Mouse (Mus musculus) A20 (cell line): Measurements from ENCODE around the gene Adipoq.
A peak's percentile ranks its signal among the peaks of the same experiment; 100 is the strongest.
"Not testable (repeated sequence)": the region's sequence is repeated elsewhere in the genome, so short reads cannot be mapped to it uniquely, and the experiment has no call there.

Source experiments
- DNase-seq: peaks from one replicate; pipeline ENCODE4 v3.0.0-alpha.2; 2011; ENCODE audit warnings: low read depth, low spot score

Adipoq gene

DNA sequence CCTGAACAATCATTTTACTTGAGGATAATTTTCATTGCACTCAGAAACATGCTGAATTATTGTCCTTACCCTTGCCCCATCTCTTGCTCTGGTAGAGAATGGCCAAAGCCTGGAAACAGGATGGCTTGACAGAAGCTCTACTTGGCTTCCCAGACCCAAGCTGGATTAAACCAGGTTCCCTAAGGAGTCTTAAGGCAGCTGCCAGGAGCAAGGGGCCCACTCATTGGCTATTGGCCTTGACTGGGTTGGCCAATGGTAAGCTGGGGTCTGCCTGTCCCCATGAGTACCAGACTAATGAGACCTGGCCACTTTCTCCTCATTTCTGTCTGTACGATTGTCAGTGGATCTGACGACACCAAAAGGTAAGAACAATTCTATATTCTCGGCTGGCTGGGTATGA is at the start of gene Adipoq:
Adipoq (plus strand) TSS at position 257 of the 400 bp plus-strand sequence.
- DNase-seq, result no peak

DNA sequence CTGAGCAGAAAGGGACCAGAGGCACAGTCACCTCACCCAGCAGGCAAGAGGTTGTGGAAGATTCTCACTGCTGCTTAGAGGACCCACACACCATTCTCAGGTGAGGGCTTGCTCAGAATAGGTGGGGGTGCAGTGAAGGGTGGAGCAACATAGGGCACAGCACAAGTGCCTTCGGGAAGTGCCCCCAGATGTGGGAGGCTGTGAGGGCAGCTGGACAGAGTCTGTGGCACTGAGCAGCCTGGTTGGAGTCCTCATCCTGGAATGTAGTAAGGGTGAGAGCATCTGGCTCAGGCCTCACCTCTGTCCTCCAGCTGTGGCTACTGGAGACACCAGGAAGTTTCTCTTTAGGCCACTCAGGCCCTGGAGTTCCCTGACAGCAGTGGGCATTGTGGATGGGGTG is 49.5 kb upstream of the Adipoq start:
- DNase-seq, result not testable (repeated sequence)

- not testable (repeated sequence) for DNase-seq
Observed at GRCm38 (mm10) chr16:23097290-23098104, 48.8 kb upstream of the Adipoq start.

DNA sequence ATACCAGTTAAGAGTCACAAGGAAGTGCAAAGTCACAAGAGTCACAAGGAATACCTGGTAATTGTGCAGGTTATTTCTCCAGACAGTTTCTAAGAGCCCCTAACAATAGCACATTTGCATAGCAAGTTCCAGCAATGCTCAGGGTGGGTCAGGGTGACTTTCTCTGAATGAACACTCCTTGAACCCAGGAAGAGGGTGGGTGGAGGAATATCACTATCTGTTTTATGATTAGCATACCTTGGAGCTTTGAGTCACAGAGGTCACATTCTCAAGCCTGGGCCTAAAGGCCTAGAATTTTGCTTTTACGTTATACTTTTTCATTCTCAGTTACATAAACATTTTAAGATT is 48.3 kb upstream of the Adipoq start:
- DNase-seq, result not testable (repeated sequence)

GRCm38 (mm10) chr16:23099632-23100031 is 46.7 kb upstream of the Adipoq start:
- DNase-seq, result no peak

DNA sequence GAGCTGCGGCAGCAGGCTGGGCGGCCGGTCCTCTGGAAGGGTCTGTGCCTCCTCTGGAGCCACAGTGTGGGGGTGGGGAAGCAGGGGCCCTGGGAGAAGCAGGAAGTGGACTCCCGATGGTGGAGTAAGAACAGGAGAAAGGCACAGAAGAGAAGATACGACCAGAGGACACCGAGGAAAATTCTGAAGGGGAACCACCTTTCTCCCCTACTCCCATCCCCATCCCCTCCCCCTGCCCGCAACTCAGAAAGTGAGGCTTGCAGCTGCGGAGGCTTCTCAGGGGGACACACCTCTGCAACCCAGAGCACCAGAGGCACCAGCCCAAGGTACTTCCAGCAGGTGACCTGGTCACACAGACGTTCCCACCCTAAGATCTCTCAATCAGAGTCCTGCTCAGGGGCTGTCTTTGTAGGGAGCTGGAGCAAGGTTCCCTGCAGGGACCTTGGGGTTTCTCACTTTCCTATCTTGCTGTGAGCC is 46.2 kb upstream of the Adipoq start:
- no peak for DNase-seq

DNA sequence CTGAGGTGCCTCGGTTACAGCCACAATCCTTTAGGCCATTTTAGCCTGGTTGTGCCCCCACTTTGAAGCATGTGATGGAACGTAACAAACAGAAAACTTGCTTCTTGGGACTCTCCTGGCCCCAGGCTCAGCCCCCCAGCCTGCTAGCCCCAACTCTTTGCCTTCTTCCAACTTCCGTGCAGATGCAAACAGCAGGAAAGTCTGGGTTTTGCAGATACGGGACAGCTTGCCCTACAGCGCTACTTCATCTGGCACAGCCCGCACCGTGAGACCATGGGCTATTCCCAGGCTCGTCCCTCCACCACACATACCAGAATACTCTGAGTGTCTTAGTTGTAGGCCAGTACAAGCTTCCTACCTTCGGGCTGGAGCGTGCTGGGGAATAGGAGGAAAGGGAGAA is 45.7 kb upstream of the Adipoq start:
- no peak for DNase-seq

DNA sequence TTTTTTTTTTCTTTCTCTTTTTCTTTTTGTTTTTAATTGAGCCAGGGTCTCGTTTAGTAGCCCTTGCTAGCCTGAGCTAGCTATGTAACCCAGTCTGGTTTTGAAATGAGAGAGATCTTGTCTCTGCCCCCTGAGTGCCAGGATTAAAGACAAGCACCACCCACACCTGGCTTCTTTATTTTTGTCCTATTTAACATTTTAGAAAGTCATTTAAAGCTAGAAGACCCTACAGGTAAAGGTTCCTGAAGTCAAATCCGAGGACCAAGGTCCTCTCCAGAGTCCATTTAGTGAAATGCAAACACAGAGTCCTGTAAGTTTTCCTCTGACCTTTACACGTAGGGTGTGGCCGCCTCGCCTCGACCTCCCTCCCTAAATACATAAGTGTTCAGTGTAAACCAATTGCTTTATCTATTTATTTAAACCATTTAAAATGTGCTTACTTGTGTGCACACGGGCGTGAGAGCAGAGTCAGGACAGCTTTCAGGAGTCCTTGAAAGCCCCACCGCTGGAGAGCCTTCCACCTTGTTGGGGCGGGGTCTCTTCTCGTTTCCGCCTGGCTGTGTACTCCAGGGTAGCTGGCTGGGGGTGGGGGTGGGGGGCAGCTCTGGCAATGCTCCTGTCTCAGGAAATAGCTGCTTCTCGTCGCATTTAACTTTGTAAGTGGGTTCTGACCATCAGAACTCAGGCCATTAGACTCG is 43.8 kb upstream of the Adipoq start:
- no peak for DNase-seq

DNA sequence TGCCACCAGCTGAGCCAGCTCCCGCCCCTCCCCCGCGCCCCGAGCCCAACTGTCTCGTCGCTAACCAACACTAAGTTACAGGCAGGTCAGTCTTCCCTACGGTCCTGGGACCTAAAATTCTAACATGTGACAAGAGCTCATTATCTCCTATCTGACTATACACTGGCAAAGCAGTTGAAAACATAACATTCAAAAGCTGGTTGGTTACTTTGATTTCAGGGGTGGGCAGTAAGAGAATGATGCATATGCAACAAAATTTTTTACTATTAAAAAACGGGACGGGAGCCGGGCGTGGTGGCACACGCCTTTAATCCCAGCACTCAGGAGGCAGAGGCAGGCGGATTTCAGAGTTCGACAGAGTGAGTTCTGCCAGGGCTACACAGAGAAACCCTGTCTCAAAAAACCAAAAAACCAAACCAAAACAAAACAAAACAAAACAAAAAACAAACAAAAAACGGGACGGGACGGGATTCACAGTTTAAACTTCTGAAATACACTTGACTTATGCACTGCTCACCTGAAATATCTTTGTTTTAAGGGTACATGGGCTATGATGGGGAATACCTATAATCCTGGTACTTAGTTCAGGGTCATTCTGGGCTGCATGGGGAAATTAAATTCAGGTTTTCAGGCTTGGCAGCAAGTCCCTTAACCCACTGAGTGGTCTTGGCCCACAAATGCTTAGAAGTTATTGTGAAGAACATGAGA is 43.1 kb upstream of the Adipoq start:
- peak; percentile 83 for DNase-seq

- peak; percentile 75 for DNase-seq
Observed at GRCm38 (mm10) chr16:23103841-23104240, 42.5 kb upstream of the Adipoq start.

DNA sequence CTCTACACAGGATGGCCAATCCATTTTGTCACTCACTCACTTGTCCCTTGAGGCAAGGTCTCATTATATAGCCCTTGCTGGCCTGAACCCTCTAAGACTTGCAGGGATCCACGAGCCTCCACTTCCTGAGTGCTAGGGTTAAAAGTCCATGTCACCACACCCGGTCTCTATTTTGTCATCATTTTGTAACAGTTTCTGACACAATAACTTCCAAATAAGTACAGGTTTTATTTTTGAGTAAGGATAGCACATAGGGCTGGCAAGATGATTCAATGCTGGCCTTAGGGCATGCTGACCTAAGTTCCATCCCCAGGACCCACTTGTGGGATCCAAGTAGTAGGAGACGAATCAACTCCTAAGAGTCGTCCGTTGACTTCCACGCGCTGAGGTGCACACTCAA is 40.2 kb upstream of the Adipoq start:
- DNase-seq, result peak; percentile 64

GRCm38 (mm10) chr16:23107231-23107942 is 38.9 kb upstream of the Adipoq start, which contains the start of gene Eif4a2:
Eif4a2 (plus strand) TSS chr16:23107444.
- DNase-seq, result peak; percentile 98

GRCm38 (mm10) chr16:23107946-23108759 is 38.2 kb upstream of the Adipoq start:
- peak; percentile 82 for DNase-seq

- peak; percentile 17 for DNase-seq
Observed at GRCm38 (mm10) chr16:23108943-23109342, 37.4 kb upstream of the Adipoq start.

DNA sequence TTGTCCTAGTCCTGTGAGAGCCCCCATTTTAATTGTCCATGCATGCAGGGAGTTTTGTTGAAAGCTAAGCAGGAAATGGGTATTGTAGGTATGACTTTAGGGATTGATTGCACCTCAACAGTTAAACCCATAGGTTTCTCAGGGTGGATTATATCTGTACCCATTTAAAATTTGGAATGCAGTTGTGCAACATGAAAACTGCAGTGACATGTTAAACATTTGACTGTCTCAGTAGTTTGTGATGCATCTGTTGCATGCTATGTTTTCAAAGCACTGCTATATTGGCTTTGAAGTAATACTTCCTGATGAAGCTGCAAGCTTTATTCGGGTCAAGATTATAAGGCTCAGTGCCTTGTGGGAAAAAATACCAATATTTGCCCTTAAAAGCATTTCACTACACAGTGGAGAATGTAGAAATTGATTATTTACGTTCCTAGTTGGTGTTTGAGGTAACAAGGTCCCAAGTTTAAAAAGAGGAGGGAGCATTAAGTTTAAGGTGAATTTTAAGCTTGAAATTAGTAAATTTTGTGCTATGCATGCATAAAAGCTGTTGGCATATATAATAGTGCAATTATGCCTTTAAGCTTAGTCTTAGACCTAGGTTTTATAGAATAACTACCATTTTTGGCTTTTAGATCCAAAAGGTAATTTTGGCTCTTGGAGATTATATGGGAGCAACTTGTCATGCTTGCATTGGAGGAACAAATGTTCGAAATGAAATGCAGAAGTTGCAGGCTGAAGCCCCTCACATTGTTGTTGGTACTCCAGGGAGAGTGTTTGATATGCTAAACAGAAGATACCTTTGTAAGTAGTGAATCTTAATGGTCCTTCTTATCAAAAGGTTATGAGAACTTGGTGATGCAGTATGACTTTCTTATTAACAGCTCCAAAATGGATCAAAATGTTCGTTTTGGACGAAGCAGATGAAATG is 36.7 kb upstream of the Adipoq start:
- no peak for DNase-seq

GRCm38 (mm10) chr16:23112348-23112747 is 34.0 kb upstream of the Adipoq start:
- DNase-seq, result no peak

DNA sequence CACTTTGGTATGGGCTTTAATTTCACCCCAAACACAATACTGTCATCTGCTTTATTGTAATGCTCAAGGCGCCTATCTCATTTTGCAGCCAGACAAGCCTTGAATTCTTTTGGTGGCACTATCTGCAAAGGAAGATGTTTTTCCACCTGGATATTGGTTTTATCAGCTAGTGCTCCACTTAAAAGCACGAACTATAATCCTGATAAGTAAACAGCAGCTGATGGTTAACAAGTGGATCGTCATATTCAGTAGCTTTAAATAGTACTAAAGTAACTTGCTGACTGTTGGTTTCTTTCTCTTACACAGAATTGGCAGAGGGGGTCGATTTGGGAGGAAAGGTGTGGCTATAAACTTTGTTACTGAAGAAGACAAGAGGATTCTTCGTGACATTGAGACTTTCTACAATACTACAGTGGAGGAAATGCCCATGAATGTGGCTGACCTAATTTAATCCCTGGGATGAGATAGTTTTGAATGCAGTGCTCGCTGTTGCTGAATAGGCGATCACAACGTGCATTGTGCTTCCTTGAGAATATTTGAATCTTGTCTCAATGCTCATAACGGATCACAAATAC is 33.4 kb upstream of the Adipoq start:
- peak; percentile 24 for DNase-seq

DNA sequence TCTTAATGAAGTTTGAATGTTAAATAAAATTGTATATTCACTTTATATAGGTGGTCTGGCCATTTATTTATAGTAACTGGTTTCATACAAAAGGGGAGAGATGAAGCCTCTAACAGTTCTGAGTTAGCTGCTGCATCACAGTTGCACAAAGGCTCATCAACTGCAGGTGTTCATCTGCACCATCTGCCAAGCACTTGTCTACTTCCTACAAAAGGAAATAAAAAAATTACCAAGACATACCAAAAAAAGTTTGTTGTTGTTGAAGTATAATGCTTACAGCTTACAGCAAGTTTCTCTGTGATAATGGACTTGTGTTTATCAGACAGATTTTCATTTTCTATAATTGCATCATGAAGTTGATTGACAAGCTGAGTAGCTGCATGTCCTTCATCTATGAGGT is 32.4 kb upstream of the Adipoq start:
- DNase-seq, result peak; percentile 45
